Comparison of ENCODE assay signal across 22 mouse cellular contexts in the genomic region with DNA sequence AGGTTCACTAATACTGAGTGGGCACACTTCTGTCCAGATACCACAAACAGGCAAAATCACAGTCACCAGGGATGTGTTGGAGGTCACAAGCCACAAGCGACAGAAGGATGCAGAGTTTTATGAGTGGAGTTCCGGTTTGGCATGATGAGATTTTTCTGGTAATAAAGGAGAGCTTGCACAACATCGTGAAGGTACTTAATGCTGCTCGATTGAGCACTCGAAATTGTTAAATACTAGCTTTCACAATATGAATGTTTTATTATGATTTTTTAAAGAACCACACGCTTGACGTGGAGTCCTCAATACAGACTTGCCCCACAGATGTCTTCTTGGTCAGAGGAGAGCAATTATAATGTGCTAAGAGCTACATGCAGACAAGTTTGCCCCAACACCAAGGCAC.
"Had no signal": no experiment of that assay in that cellular context is flagged by ENCODE, and none has a peak within 500 bp of the region (broad histone marks: within the 10 kb centered on the region; RNA-seq: fewer than 3 reads in every experiment).

No protein-coding gene starts in this region.

- H3K4me2 ChIP-seq: heart, embryonic 12.5 days; hindbrain, embryonic 12.5 days; hindbrain, embryonic 14.5 days; intestine, embryonic 15.5 days; kidney, embryonic 15.5 days had no signal

- DNase-seq: gastrocnemius, adult 2 months; gastrocnemius, postnatal 10 days; gastrocnemius, postnatal 25 days; heart, adult 18-20 months; heart, postnatal 10 days; heart, postnatal 4 days; kidney, adult 18-20 months; kidney, adult 8-10 months; kidney, postnatal 14 days; kidney, postnatal 36 days had no signal

- H3K4me3 ChIP-seq: gastrocnemius, adult 2 months; heart, embryonic 10.5 days; heart, embryonic 12.5 days; hindbrain, embryonic 10.5 days; hindbrain, embryonic 12.5 days; intestine, embryonic 15.5 days; kidney, embryonic 15.5 days had no signal

- H3K27ac ChIP-seq: gastrocnemius, adult 2 months; heart, embryonic 10.5 days; hindbrain, embryonic 12.5 days; hindbrain, embryonic 14.5 days; intestine, embryonic 15.5 days; kidney, embryonic 15.5 days; kidney, postnatal 0 days had no signal

- H3K9me3 ChIP-seq: heart, embryonic 10.5 days; heart, embryonic 12.5 days; hindbrain, embryonic 10.5 days; hindbrain, embryonic 12.5 days; intestine, embryonic 15.5 days; kidney, embryonic 15.5 days had no signal

- ATAC-seq: forebrain, embryonic 16.5 days; hindbrain, embryonic 16.5 days; inflammation-experienced regulatory T-cells, adult 6 months; intestine, embryonic 15.5 days; intestine, postnatal 0 days had no signal

- H3K27me3 ChIP-seq: heart, embryonic 12.5 days; hindbrain, embryonic 12.5 days; intestine, embryonic 15.5 days; kidney, embryonic 15.5 days had no signal

- H3K9ac ChIP-seq: heart, embryonic 12.5 days; hindbrain, embryonic 12.5 days; hindbrain, embryonic 14.5 days; intestine, embryonic 15.5 days; kidney, embryonic 15.5 days had no signal

- H3K36me3 ChIP-seq: heart, embryonic 10.5 days; heart, embryonic 12.5 days; hindbrain, embryonic 10.5 days; hindbrain, embryonic 12.5 days; intestine, embryonic 15.5 days; kidney, embryonic 15.5 days had no signal
